8 mouse cellular contexts compared by ENCODE assay signal in the genomic region with DNA sequence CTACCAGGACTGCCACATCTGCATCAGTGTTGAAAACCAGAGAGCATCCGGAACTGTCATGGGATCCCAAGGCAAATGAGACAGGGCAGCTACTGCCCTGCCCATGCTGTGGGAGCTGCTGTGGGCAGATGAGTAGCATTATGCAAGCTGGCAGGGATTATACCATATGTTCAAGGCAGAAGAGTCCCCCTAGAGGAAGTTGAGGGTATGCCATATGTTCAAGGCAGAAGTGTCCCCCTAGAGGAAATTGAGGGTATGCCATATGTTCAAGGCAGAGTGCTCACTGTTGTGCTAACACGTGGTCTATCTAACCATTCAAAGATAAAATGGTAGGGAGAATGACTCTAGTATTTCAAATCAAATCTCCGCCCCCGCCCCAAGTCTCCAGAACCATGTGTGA.
DNase-seq lines count a peak whose midpoint lies in the region; ATAC-seq and TF ChIP-seq lines count a peak whose summit lies in the region.

No protein-coding gene starts in this region.

- no peak overlapping the region for H3K27ac ChIP-seq in spleen, adult 2 months (ENCODE audit: insufficient read depth, low read length)

- TF ChIP-seq POLR2A in spleen, adult 2 months (IDR thresholded peaks at IDR 0.05; ENCODE audit: low read depth, low read length): no peak

- WGBS in spleen, adult 2 months: 71% methylated on average over 4 of the region's 4 CpGs

- no peak for DNase-seq in cerebellum, postnatal 25 days
- peak in 1 of 2 experiments; percentile 22 for DNase-seq in spleen, adult 2 months (ENCODE audit: low read depth in 1 of 2, low spot score in 2 of 2)
- no peak for DNase-seq in spleen, adult 12 weeks (ENCODE audit: low spot score)
- DNase-seq in forelimb bud, embryonic 11.5 days (ENCODE audit: low read depth, low spot score): peak; percentile 54
- peak; percentile 65 for DNase-seq in lung, postnatal 25 days (ENCODE audit: low spot score)
- no peak for DNase-seq in left cerebral cortex, postnatal 4 days
- DNase-seq in urinary bladder, adult 2 months (ENCODE audit: low spot score): no peak

- H3K4me1 ChIP-seq in spleen, adult 2 months (ENCODE audit: control insufficient read depth, insufficient read depth, insufficient read length): no peaks in the 10 kb centered on the region

- intact Hi-C loops in left cerebral cortex, postnatal 4 days (cut with DNase I): no loop called here

- peak; percentile 11; the same call in 1 of the 2 replicates for ATAC-seq in cerebellum, adult (ENCODE audit: insufficient number of reproducible peaks, low FRiP score, low TSS enrichment)

- no peak overlapping the region for H3K4me3 ChIP-seq in spleen, adult 2 months (ENCODE audit: extremely low read depth, insufficient read depth, insufficient read length)

- no peaks in the 10 kb centered on the region for H3K36me3 ChIP-seq in spleen, adult 2 months (ENCODE audit: control insufficient read depth, insufficient read depth, low read length)

- H3K27me3 ChIP-seq in spleen, adult 2 months (ENCODE audit: control insufficient read depth, insufficient read depth, low read length): no peaks in the 10 kb centered on the region

- TF ChIP-seq CTCF in spleen, adult 2 months (IDR thresholded peaks at IDR 0.05; ENCODE audit: extremely low read depth, insufficient read depth, insufficient read length, insufficient replicate concordance): peak; percentile 19; the same call in 1 of the 2 replicates

Comparison
In these comparisons a context has a peak if more than half of its experiments do, and no peak if none do; other contexts are left out.
1. DNase-seq: peak in forelimb bud, embryonic 11.5 days (single experiment) and lung, postnatal 25 days (single experiment); none in cerebellum, postnatal 25 days (0 of 2), spleen, adult 12 weeks (single experiment), left cerebral cortex, postnatal 4 days (single experiment) and urinary bladder, adult 2 months (single experiment).